Mouse (Mus musculus) neural tube, embryonic 13.5 days (tissue): ENCODE results near the gene Elmo2. TPM values are rescaled to one million over a fixed set of nuclear protein-coding genes. Genes with fewer than 3 reads are reported as not detected.
A peak's percentile ranks its signal among the peaks of the same experiment; 100 is the strongest.

Experiments used
- ATAC-seq: fragments of 200-750 bp; cut with Nextera tagmentation; 2 replicates; pipeline ENCODE4 v1.8.0; 2017; ENCODE audit warnings: low read depth, mild to moderate bottlenecking, moderate TSS enrichment, moderate library complexity
- H3K27ac ChIP-seq: fragments of 300-500 bp; sonication (generic); replicated peaks from 2 replicates; pipeline ENCODE4 v1.5.1; 2015; ENCODE audit warnings: moderate library complexity, mild to moderate bottlenecking, inconsistent platforms
- H3K27me3 ChIP-seq: fragments of 300-500 bp; sonication (generic); 2 replicates; pipeline ENCODE4 v1.6.1; 2015; ENCODE audit warnings: mild to moderate bottlenecking, inconsistent platforms
- H3K36me3 ChIP-seq: fragments of 300-500 bp; sonication (generic); 2 replicates; pipeline ENCODE4 v1.6.1; 2015; ENCODE audit warnings: mild to moderate bottlenecking, inconsistent platforms
- H3K4me1 ChIP-seq: fragments of 300-500 bp; sonication (generic); replicated peaks from 2 replicates; pipeline ENCODE4 v1.6.1; 2015; ENCODE audit warnings: inconsistent platforms
- H3K4me2 ChIP-seq: fragments of 300-500 bp; sonication (generic); 2 replicates; pipeline ENCODE4 v1.6.1; 2015; ENCODE audit warnings: inconsistent platforms, mild to moderate bottlenecking, moderate library complexity
- H3K4me3 ChIP-seq: fragments of 300-500 bp; sonication (generic); 2 replicates; pipeline ENCODE4 v1.5.1; 2015; ENCODE audit warnings: mild to moderate bottlenecking, inconsistent platforms
- H3K9ac ChIP-seq: fragments of 300-500 bp; sonication (generic); 2 replicates; pipeline ENCODE4 v1.6.1; 2015; ENCODE audit warnings: moderate library complexity, mild to moderate bottlenecking, inconsistent platforms
- H3K9me3 ChIP-seq: fragments of 300-500 bp; sonication (generic); 2 replicates; pipeline ENCODE4 v1.6.1; 2016; ENCODE audit warnings: inconsistent platforms
- WGBS: fragments of 180-500 bp; shearing (Covaris S2); methylation state at CpG from one replicate; pipeline ENCODE4 v1.1.7; 2015; 5-methylcytosine and 5-hydroxymethylcytosine counted together
- polyA plus RNA-seq: library from polyadenylated mRNA; unstranded; fragments of >200 nt; fragmentation: Nextera tagmentation; extraction: Ambion mirVana; gene quantifications from 2 replicates; pipeline ENCODE4 v1.2.1, GENCODE M21; 2015

Elmo2 gene
- polyA plus RNA-seq, result 89.8 and 95.7 TPM in 2 replicates

GRCm38 (mm10) chr2:165326304-165327190, at the start of gene Elmo2:
Gene Elmo2, minus strand, starts transcription at chr2:165326479.
- no peaks in the 10 kb centered on the region for H3K9me3 ChIP-seq
- H3K9ac ChIP-seq, result peak within 1 kb of the TSS; percentile 96
- peak; percentile 95 for ATAC-seq
- H3K4me2 ChIP-seq, result peak within 1 kb of the TSS; percentile 98
- under 1% methylated on average over 55 of the region's 55 CpGs for WGBS
- no peaks in the 10 kb centered on the region for H3K36me3 ChIP-seq
- peak within 1 kb of the TSS; percentile 94 for H3K4me3 ChIP-seq
- H3K27ac ChIP-seq, result peak within 1 kb of the TSS; percentile 94
- peaks cover 20% of the 10 kb centered on the region for H3K27me3 ChIP-seq
- peaks cover 51% of the 10 kb centered on the region for H3K4me1 ChIP-seq

GRCm38 (mm10) chr2:165376001-165376400, 49.7 kb upstream of the Elmo2 start:
- WGBS, result 72% methylated on average over 4 of the region's 4 CpGs
- Histone ChIP-seq H3K4me2 (no peak overlapping the region), H3K9me3 (0 out of 2 replicates have a peak, but pooled peaks cover 4% of the 10 kb centered on the region), H3K36me3 (peaks cover 62% of the 10 kb centered on the region), H3K27me3 (no peaks in the 10 kb centered on the region), H3K27ac (no peak overlapping the region), H3K4me3 (no peak overlapping the region), H3K4me1 (peaks cover 15% of the 10 kb centered on the region), H3K9ac (no peak overlapping the region)
- no peak for ATAC-seq

GRCm38 (mm10) chr2:165375478-165375877, 49.2 kb upstream of the Elmo2 start:
- no peak for ATAC-seq
- H3K4me1 ChIP-seq, result peaks cover 15% of the 10 kb centered on the region
- WGBS, result 85% methylated on average over 5 of the region's 5 CpGs
- no peaks in the 10 kb centered on the region for H3K9me3 ChIP-seq
- no peaks in the 10 kb centered on the region for H3K27me3 ChIP-seq
- H3K4me3 ChIP-seq, result no peak overlapping the region
- H3K36me3 ChIP-seq, result peaks cover 57% of the 10 kb centered on the region
- H3K27ac ChIP-seq, result no peak overlapping the region
- H3K4me2 ChIP-seq, result no peak overlapping the region
- H3K9ac ChIP-seq, result no peak overlapping the region

- ATAC-seq, result no peak
Measured at GRCm38 (mm10) chr2:165371066-165371465, 44.8 kb upstream of the Elmo2 start.

GRCm38 (mm10) chr2:165370348-165370747, 44.1 kb upstream of the Elmo2 start:
- H3K27ac ChIP-seq, result no peak overlapping the region
- peaks cover 29% of the 10 kb centered on the region for H3K4me1 ChIP-seq
- no peaks in the 10 kb centered on the region for H3K9me3 ChIP-seq
- H3K36me3 ChIP-seq, result peaks cover 12% of the 10 kb centered on the region
- no peak for ATAC-seq
- H3K4me2 ChIP-seq, result no peak overlapping the region
- H3K27me3 ChIP-seq, result peaks cover 3% of the 10 kb centered on the region; the same call in 1 of the 2 replicates
- WGBS, result 81% methylated on average over 3 of the region's 3 CpGs
- H3K9ac ChIP-seq, result no peak overlapping the region
- H3K4me3 ChIP-seq, result no peak overlapping the region

More at GRCm38 (mm10) chr2:165371066-165371465, 44.8 kb upstream of the Elmo2 start:
- H3K4me2 ChIP-seq, result peak overlapping the region; percentile 11; the same call in 1 of the 2 replicates
- no peak overlapping the region for H3K27ac ChIP-seq
- peaks cover 19% of the 10 kb centered on the region for H3K36me3 ChIP-seq
- peaks cover 29% of the 10 kb centered on the region for H3K4me1 ChIP-seq
- H3K4me3 ChIP-seq, result no peak overlapping the region
- H3K9me3 ChIP-seq, result no peaks in the 10 kb centered on the region
- WGBS, result 30% methylated on average over 3 of the region's 3 CpGs
- H3K9ac ChIP-seq, result no peak overlapping the region
- no peaks in the 10 kb centered on the region for H3K27me3 ChIP-seq

- Histone ChIP-seq H3K36me3 (no peaks in the 10 kb centered on the region), H3K27ac (peak within 1 kb of the TSS; percentile 82), H3K9me3 (no peaks in the 10 kb centered on the region), H3K4me3 (peak within 1 kb of the TSS; percentile 49), H3K27me3 (peaks cover 3% of the 10 kb centered on the region; the same call in 1 of the 2 replicates), H3K9ac (peak within 1 kb of the TSS; percentile 81), H3K4me2 (peak within 1 kb of the TSS; percentile 79), H3K4me1 (peaks cover 42% of the 10 kb centered on the region)
- under 1% methylated on average over 27 of the region's 27 CpGs for WGBS
- peak; percentile 57 for ATAC-seq
Measured at GRCm38 (mm10) chr2:165368496-165368895, 42.2 kb upstream of the Elmo2 start, which contains the start of gene Zfp663. Gene Zfp663, minus strand, starts transcription at chr2:165368729.

- ATAC-seq, result peak; percentile 36; the same call in 1 of the 2 replicates
- Histone ChIP-seq H3K4me1 (peaks cover 42% of the 10 kb centered on the region), H3K27me3 (peaks cover 3% of the 10 kb centered on the region; the same call in 1 of the 2 replicates), H3K9me3 (no peaks in the 10 kb centered on the region), H3K4me2 (peak overlapping the region; percentile 79), H3K36me3 (no peaks in the 10 kb centered on the region), H3K9ac (peak overlapping the region; percentile 81), H3K4me3 (peak overlapping the region; percentile 49), H3K27ac (peak overlapping the region; percentile 82)
- WGBS, result under 1% methylated on average over 13 of the region's 13 CpGs
Measured at GRCm38 (mm10) chr2:165367868-165368439, 41.7 kb upstream of the Elmo2 start.

- WGBS, result 11% methylated on average over 5 of the region's 8 CpGs
- H3K36me3 ChIP-seq, result no peaks in the 10 kb centered on the region
- H3K4me2 ChIP-seq, result peak overlapping the region; percentile 79
- H3K4me1 ChIP-seq, result peaks cover 42% of the 10 kb centered on the region
- H3K27me3 ChIP-seq, result peaks cover 6% of the 10 kb centered on the region; the same call in 1 of the 2 replicates
- no peak overlapping the region for H3K4me3 ChIP-seq
- no peak for ATAC-seq
- H3K27ac ChIP-seq, result no peak overlapping the region
- peak overlapping the region; percentile 81 for H3K9ac ChIP-seq
- no peaks in the 10 kb centered on the region for H3K9me3 ChIP-seq
Measured at GRCm38 (mm10) chr2:165367047-165367520, 40.8 kb upstream of the Elmo2 start.

GRCm38 (mm10) chr2:165364334-165365091, 38.2 kb upstream of the Elmo2 start:
- peak; percentile 20; the same call in 1 of the 2 replicates for ATAC-seq
- peak overlapping the region; percentile 38 for H3K9ac ChIP-seq
- 15% methylated on average over 21 of the region's 21 CpGs for WGBS

GRCm38 (mm10) chr2:165363282-165363681, 37.0 kb upstream of the Elmo2 start:
- H3K9ac ChIP-seq, result no peak overlapping the region
- peaks cover 30% of the 10 kb centered on the region for H3K4me1 ChIP-seq
- H3K27me3 ChIP-seq, result peaks cover 10% of the 10 kb centered on the region; the same call in 1 of the 2 replicates
- ATAC-seq, result no peak
- no peak overlapping the region for H3K27ac ChIP-seq
- H3K4me3 ChIP-seq, result no peak overlapping the region
- 87% methylated on average over 6 of the region's 6 CpGs for WGBS
- no peaks in the 10 kb centered on the region for H3K36me3 ChIP-seq
- no peaks in the 10 kb centered on the region for H3K9me3 ChIP-seq
- no peak overlapping the region for H3K4me2 ChIP-seq

More at GRCm38 (mm10) chr2:165364334-165365091, 38.2 kb upstream of the Elmo2 start:
- peaks cover 10% of the 10 kb centered on the region; the same call in 1 of the 2 replicates for H3K27me3 ChIP-seq
- H3K4me3 ChIP-seq, result peak overlapping the region; percentile 5; the same call in 1 of the 2 replicates
- H3K36me3 ChIP-seq, result no peaks in the 10 kb centered on the region
- H3K4me1 ChIP-seq, result peaks cover 39% of the 10 kb centered on the region
- no peak overlapping the region for H3K27ac ChIP-seq
- H3K4me2 ChIP-seq, result peak overlapping the region; percentile 36
- no peaks in the 10 kb centered on the region for H3K9me3 ChIP-seq

- 0% methylated on average over 1 of the region's 1 CpGs for WGBS
- H3K4me2 ChIP-seq, result no peak overlapping the region
- H3K36me3 ChIP-seq, result no peaks in the 10 kb centered on the region
- no peak overlapping the region for H3K27ac ChIP-seq
- 0 out of 2 replicates have a peak, but pooled peaks cover under 1% of the 10 kb centered on the region for H3K9me3 ChIP-seq
- peaks cover 10% of the 10 kb centered on the region; the same call in 1 of the 2 replicates for H3K27me3 ChIP-seq
- peak; percentile 70; the same call in 1 of the 2 replicates for ATAC-seq
- no peak overlapping the region for H3K9ac ChIP-seq
- H3K4me1 ChIP-seq, result peaks cover 13% of the 10 kb centered on the region
- no peak overlapping the region for H3K4me3 ChIP-seq
Measured at GRCm38 (mm10) chr2:165360861-165361260, 34.6 kb upstream of the Elmo2 start.
